Mouse (Mus musculus): Measurements from ENCODE around the gene Bpifa6.

The Bpifa6 gene

DNA sequence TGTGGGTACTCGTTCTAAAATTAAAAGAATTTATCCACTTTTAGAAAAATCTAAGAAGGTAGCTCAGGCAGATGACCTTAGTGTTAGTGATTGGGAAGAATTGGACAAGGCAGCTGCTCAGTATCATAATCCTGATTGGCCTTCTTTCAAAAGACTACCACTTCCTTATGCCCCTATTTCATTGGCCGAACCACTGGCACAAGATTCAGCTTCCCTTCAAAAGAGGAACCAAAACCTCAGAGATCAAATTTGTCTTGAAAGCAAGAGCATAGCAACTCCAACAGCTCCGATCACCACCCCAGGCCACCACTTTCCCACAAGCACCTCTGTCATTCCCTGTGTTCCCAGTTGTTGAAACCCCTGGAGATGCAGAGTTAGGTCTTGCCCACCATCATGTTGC lies 70.0 kb downstream of the Bpifa6 start:
- DNase-seq (ENCODE audit: low spot score) = no peak

Measured in T-cell, adult 2 months (primary cell).